Mouse (Mus musculus) CD4-positive, CD25-positive, alpha-beta regulatory T cell, adult 2 months (primary cell): ENCODE data around the gene Psmb11.

ENCODE experiments used
- DNase-seq: peaks from one replicate; pipeline ENCODE4 v3.0.0-alpha.2; 2012; ENCODE audit warnings: low read depth, low spot score

Psmb11 gene

GRCm38 (mm10) chr14:54640946-54641304, 19.7 kb downstream of the Psmb11 start, which contains the start of gene Gm17606:
Gene Gm17606, plus strand, starts transcription at chr14:54640952.
- DNase-seq: no peak

- DNase-seq: peak; percentile 92
Observed at GRCm38 (mm10) chr14:54641305-54641969, 20.2 kb downstream of the Psmb11 start, which contains the start of gene Cdh24. Gene Cdh24, minus strand, starts transcription at chr14:54641364.

GRCm38 (mm10) chr14:54642224-54642944, 21.2 kb downstream of the Psmb11 start:
- DNase-seq: no peak

- DNase-seq: no peak
Observed at GRCm38 (mm10) chr14:54643011-54643410, 21.8 kb downstream of the Psmb11 start.

GRCm38 (mm10) chr14:54644294-54644693, 23.1 kb downstream of the Psmb11 start:
- no peak for DNase-seq

- DNase-seq: no peak
Observed at GRCm38 (mm10) chr14:54646455-54646854, 25.2 kb downstream of the Psmb11 start.

GRCm38 (mm10) chr14:54646898-54647636, 25.8 kb downstream of the Psmb11 start:
- DNase-seq: no peak

- no peak for DNase-seq
Observed at GRCm38 (mm10) chr14:54647900-54648299, 26.7 kb downstream of the Psmb11 start.

- peak; percentile 94 for DNase-seq
Observed at GRCm38 (mm10) chr14:54650621-54651454, 29.6 kb downstream of the Psmb11 start.

GRCm38 (mm10) chr14:54651556-54651955, 30.3 kb downstream of the Psmb11 start:
- DNase-seq: no peak

GRCm38 (mm10) chr14:54652787-54653186, 31.6 kb downstream of the Psmb11 start:
- no peak for DNase-seq

GRCm38 (mm10) chr14:54653496-54653895, 32.3 kb downstream of the Psmb11 start:
- DNase-seq: peak; percentile 91

GRCm38 (mm10) chr14:54660009-54660408, 38.8 kb downstream of the Psmb11 start:
- no peak for DNase-seq

GRCm38 (mm10) chr14:54664477-54665222, 43.4 kb downstream of the Psmb11 start:
- no peak for DNase-seq

- peak; percentile 67 for DNase-seq
Observed at GRCm38 (mm10) chr14:54669381-54669780, 48.1 kb downstream of the Psmb11 start.

GRCm38 (mm10) chr14:54674317-54674716, 53.1 kb downstream of the Psmb11 start:
- no peak for DNase-seq

GRCm38 (mm10) chr14:54676290-54676689, 55.1 kb downstream of the Psmb11 start:
- no peak for DNase-seq

GRCm38 (mm10) chr14:54678657-54679304, 57.5 kb downstream of the Psmb11 start:
- DNase-seq: no peak
